Mouse (Mus musculus) spleen, adult 12 weeks (tissue): Measurements from ENCODE around the gene Slc22a7.

Source experiments
- DNase-seq: peaks from one replicate; pipeline ENCODE4 v3.0.0; 2022; ENCODE audit warnings: low spot score

Gene Slc22a7

DNA sequence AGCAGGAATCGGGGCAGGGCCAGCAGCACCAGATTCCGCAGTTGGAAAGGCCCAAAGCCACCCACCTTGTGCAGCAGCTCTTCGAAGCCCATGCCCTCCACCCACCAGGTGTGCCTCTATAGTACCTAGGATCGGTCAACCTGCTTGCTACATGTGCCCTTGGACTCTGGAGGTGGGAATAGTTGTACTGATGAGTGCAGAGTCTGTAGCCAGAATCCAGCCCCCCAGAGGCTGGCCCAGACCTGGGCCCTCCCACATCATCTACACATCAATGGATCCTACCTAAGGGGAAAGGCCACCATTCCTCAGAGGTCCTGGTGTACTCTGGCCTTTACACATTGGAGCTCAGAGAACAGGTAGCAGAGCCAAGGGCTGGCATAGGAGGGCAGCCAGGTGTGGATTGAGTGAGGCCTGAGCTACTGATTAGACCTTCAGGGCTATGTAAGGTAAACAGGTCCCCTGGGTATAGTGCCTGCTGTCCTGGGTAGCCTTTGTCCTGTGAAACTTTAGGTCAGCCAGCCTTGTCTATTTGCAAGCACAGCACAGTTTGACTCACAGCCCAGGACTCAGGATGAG, at the start of gene Slc22a7:
Gene Slc22a7, minus strand, starts transcription at position 160 of the 576 bp plus-strand sequence.
- no peak for DNase-seq

DNA sequence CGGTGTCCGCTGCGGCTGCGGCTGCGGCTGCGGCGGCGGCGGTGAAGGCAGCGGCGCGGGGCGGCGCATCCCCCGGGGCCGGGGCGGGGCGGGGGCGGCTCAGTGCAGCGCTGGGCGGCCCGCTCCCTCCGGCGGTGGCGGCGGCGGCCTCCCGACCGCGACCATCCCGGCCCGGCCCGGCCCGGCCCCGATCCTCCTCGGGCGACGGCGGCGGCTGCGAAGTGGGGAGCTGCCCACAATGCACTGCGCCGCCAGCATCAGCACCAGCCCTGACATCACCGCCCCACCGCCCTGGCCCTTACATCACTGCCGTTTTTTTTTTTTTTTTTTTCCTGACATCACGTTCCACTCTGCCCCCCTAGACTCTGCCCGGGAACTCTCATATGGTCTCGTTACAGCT, 49.2 kb upstream of the Slc22a7 start, which contains the start of gene Ttbk1:
Gene Ttbk1, minus strand, starts transcription at position 245 of the 400 bp plus-strand sequence.
- DNase-seq: no peak

DNA sequence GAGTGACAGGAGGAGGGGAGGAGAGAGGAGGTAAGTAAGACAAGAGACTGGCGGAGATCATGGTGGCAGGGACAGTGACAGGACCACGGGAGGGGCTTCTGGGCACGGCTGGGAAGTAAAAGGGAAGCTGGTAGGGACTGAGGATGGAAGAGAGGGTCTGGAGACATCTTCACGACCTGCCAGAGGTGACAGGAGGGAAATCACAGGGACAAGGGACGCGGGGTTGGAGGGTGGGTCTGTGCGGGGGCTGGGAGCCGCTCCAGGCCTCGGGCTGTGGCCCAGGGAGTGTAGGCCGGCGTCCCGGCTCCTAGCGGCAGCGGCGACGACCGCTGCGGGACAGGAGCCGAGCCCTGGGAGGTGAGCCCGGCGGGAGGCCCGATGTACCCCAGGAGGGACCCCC, 48.7 kb upstream of the Slc22a7 start:
- no peak for DNase-seq

DNA sequence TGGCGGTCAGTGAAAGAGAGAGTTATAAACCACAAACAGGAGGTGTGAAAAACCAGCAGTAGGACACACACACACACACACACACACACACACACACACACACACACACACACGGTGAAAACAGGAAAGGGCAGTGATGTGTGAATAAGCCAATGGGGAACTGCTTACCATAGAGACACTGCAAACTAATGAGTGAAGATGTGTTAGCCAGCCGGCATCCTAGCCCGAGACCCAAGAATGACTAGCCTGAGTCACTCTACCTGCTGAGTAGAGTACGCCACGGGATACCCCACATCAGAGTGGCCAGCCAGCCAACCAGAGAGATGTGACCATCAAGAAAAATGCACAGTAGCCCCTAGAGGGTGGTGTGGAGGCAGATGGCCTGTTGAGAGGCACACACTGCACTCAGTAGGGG, 46.2 kb upstream of the Slc22a7 start:
- DNase-seq: no peak

DNA sequence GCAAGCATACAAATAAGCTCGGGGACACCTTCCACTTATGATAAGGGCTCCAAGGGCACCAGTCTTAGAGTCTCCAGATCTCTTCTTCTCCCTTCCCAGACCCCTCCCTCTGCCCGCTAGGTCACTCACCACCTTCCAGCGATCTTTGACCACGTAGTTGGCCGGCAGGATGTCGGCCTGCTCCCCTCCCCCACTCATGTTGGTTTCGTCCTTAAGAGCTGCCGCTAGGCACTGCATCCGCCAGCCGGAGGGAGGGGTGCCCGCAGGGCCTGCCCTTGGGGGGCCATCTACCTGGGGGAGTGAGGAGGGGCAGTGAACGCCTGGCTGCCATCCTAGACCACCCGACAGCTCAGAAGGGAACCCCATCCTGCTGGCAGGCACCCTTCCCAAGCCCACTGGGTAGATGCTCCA, 45.8 kb upstream of the Slc22a7 start:
- DNase-seq: no peak

DNA sequence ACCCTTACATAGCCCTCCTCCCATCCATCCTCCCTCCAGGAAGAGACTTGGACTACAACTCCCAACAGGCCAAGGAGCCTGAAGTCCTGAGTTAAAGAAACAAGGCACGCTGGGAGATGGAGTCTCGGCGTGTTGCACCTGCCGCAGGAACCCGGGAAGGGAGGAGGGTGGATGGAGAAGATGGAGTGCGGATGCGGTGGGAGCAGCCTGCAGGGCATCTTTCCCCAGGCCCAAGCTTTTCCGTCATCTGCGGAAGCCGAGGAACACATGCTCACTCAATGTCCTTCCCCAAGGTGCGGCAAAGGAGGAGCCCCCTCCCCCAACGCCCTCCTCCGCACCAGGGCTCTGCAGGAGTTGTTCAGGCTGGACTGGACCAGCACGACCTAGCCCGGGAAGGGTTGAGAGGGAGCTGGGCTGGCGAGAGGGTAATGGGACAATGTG, 45.3 kb upstream of the Slc22a7 start:
- no peak for DNase-seq

DNA sequence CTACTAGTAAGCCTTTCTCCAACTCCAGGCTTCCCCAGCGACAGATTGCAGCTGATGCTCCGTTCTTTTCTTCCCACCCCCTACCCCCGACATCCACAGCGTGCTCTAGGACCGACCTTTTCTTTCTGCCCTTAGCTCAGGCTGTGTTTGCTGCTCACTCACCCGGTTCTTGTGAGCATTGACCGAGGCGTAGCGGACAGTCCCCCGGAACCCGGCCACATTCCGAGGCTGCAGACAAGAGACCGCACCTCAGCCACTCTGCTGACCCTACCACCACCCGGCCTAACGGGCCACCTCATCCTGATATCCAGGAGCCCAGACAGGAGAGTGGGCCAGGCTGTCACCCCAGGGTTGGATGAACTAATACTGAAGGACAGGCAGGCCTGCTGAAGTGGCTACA, 39.0 kb upstream of the Slc22a7 start:
- DNase-seq: no peak

DNA sequence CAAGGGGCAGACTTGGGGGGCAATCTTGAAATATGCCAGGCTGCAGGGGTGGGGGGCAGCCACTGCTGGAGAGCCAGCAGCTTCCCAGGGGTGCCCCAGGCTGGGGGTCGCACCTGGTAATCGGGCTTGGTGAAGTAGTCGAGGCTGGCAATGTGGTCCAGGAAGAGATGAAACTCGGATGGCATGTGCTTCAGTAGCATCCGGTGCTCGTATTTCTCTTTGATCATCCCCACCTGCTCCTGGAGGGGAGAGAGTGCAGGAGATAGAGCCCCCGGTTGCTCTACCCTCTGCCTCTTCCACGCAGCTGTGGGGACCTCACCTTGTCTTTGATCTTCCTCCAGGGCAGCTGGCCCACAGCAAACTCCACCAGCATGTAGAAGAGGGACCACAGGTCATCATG, 38.3 kb upstream of the Slc22a7 start:
- no peak for DNase-seq

DNA sequence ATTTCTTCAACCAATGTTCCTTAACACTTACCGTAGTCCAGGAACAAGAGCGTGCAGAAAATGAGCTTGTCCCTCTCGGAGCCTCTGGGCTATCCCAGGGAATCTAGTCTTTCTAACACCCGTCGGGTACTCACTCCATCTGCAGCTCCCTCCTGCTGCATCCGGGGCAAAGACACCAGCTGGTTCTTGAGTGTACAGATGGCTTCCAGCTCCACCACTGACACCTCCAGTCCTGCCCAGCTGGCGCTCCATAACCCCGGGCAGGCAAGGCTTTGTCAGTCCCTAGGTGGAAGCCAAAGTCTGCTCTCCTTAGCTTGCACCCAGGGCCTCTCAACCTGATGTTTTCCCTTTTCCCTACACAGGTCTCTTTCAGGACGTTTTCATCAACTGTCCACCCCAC, 29.6 kb upstream of the Slc22a7 start:
- DNase-seq: no peak

DNA sequence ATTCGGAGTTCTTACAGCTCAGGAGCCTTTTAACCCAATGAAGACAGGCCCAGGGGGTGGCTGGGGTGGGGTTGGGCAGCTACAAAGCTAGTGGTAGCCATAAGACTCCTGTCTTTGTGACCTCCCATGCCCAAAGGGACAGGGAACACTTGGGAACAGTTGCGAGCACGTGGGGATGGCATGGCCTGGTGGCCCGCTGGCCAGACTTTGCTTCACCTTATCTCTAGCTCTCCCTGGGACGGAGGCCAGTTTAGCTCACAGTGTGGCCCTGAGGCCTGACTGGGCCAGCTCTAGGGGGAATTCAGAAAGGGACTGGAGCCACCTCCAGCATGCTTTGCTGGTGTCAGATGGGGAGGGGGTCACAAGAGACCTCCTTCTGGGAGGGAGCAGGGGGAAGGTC, 24.0 kb upstream of the Slc22a7 start:
- no peak for DNase-seq

DNA sequence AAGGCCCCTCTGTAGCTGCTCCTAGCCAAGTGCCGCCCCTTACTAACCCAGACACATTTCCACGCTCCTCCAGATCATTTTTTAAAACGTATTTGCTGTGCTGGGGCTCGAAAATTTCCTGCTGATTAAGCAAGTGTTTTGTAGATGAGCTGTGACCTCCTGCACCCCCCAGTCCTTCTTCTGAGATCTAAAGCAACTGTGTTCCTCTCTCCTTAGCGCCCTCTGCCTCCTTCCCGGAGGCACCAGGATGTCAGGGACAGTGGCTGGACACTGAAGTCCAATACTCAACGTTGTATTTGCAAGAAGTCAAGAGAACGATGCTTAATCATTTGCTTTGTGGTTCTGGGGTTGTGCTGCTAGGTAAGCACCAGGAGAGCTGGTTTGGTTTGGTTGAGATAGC, 23.1 kb upstream of the Slc22a7 start:
- DNase-seq: no peak

DNA sequence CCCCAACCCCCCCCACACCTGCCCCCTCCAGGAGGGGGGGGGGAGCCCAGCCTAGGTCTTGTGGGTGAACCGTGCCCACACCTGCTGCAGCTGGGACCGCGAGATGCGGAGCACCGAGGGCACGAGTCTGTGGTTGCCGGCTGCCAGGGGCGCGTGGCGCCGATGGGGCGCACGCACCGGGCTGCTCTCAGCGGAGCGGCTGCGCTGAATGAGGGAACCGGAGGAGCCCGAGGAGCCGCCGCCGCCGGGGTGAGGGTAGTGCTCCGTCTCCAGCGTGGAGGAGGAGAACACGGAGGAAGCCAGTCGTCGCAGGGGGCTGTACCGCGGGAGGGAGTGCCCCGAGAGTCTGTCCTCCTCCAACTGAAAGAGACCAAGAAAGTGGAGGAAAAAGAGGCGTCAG, 22.4 kb upstream of the Slc22a7 start:
- no peak for DNase-seq

DNA sequence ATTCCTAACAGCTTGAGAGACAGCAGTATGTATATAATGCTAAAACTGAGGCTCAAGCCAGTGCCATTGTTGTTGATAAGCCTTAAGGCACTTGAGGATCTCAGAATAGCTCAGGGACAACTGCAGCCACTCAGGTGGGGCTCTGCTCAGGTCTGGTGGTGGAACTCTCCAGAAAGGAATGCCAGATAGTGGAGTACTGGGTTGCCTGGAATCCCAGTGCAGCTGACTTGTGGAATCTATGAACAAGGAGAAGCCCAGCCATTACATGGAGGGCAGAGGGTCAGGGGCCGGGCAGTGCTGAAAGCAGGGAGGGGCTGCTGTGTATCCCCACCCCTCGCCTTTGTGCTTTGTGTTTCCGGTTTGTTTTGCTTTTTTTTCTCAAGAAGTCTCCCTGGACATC, 20.2 kb upstream of the Slc22a7 start:
- no peak for DNase-seq

DNA sequence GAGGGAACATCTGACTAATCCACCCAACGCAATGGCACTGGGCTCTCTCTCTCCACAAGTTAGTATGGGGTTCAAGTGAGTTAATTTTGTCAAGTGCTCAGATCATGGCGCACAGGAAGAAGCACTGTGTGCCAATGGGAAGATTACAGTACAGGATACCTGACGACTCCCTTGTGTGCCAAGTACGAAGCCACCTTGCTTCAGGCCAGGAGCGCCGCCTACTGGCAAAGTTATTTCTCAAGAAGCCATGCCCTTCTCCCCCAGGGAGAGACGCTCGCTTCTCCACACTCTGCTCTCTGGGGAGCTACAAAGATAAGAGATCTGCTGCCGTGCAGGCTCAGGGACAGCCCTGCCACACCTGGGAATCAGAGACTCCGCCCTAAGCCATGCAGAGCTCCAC, 19.5 kb upstream of the Slc22a7 start:
- DNase-seq: peak; percentile 11

DNA sequence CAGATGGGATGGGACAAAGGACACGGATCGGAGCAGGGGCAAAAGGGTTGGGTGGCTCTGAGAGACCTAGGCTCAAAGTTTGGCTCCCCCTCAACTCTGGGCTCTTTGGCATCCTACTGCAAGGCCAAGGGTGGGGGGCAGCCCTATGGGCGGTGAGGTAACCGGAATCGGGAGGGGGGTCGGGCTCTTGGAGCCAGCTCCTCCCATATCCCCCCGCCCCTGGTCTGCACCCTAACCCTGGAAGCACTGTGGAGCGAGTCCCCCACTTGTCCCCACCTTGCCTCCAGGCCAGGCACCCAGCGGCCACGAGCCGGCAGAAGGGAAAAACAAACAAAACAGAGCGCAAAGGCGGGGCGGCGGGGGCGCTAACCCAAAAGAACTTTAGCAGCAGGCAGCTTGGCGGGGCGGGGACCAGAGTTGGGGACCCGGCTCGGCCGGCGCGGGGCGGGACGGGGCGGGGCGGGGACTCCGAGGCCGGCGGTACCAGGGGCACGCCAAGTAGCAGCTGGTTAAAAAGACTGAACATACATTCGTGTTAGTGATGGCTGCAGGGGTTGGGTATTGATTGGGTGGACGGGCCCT, 16.9 kb upstream of the Slc22a7 start:
- no peak for DNase-seq

DNA sequence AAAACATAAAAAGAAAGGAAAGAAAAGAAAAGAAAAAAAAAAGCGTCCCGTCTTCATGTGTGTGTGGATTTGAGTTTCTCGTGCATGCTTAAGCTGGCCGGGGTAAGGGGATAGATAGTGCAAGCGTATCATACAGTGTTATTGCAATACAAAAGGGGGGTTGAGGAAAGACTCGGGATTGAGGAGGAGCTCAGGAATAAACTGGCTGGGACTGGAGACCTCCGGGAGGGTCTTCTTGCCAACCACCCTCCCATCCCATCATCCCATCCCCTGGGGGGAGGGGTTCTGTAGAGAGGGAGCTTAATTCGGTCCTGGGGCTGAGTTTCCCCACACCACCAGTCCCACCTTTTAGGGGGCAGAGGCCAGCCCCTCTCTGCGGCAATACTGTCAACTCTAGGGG, 16.3 kb upstream of the Slc22a7 start:
- no peak for DNase-seq

DNA sequence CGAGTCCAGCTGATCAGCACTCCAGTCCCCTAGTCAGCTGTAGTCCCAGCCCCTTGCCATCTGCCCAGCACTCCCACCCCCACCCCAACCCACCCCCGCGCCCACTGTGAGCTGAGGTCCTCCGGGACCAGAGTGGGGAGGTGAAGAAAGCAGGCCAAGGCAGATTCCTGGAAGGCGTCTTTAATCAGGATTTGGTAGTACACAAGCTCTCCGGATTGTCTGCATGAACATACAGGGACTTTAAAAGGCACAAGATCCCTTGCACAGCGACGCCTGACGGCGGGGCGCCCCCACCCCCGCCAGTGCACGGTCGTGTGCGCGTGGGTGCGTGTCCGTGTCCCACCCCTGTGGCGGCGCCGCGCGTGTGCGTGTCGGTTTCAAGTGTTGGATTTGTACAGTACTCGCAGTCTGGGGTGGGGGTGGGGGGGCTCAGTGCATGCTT, 15.7 kb upstream of the Slc22a7 start:
- DNase-seq: no peak

DNA sequence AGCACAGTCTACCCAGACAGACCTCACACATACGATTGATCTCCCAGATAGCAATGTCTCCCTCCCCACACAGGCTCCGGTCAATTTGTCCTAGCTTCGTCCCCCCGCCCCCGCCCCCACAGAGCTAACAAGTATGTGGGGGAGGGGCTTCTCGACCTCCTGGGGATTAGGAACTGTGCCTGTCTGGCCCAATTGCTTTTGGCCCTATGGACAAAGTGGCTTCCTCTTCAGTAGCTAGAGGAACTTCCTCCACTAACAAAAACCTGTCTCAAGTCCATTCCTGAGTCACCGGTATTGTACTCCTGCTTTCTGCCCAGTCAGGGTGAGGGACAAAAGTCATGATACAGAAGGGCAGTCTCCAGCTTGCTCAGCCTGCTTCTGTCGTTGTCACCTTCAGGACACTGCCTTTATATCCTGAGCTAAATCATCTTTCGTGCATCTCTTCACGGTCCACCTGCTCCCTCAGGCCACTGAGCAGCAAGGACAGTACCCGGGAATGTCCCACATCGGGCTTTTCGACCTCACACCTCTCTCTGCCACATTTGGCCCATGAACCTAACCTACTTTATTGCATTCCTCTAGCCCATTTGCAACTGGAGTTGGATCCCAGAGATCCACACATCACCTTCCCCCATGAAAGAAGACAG, 15.2 kb upstream of the Slc22a7 start:
- DNase-seq: no peak

DNA sequence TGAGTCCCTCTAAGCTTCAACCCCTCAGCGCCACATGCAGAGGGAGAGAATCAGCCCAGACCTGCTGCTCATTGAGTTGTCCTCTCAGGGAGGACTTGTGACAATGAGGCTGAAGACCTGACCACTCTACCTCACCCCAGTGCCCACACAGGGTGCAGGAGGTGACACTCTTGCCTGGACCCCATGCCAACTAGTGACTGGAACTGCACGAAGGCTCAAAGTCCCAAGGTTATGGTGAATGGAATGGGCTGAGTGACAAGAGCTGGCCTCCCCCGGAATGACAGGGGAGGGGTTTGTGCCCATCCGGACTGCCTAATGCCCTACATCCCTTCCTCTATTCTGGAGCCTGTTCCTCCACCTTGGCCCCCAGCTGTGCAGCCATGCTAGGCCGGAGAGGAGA, 14.4 kb upstream of the Slc22a7 start:
- DNase-seq: no peak

DNA sequence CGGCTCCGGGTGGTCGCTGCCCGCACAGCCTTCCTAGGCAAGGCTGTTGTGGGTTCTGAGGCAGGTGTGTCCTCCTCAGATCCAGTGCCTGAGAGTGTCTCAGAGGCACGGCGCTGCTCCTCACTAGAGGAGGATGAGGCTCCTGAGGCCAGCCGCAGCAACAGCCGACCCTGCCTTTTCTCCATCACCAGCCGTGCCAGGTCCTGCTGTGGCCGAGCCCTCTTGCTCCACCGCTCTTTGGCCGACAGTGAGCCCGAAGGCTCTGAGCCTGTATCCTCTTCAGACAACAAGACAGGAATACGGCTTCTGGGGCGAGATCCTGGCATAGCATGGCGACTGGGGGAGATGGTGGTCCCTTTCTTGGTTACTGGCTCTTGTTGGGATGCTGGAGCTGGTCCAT, 8.0 kb upstream of the Slc22a7 start:
- no peak for DNase-seq

DNA sequence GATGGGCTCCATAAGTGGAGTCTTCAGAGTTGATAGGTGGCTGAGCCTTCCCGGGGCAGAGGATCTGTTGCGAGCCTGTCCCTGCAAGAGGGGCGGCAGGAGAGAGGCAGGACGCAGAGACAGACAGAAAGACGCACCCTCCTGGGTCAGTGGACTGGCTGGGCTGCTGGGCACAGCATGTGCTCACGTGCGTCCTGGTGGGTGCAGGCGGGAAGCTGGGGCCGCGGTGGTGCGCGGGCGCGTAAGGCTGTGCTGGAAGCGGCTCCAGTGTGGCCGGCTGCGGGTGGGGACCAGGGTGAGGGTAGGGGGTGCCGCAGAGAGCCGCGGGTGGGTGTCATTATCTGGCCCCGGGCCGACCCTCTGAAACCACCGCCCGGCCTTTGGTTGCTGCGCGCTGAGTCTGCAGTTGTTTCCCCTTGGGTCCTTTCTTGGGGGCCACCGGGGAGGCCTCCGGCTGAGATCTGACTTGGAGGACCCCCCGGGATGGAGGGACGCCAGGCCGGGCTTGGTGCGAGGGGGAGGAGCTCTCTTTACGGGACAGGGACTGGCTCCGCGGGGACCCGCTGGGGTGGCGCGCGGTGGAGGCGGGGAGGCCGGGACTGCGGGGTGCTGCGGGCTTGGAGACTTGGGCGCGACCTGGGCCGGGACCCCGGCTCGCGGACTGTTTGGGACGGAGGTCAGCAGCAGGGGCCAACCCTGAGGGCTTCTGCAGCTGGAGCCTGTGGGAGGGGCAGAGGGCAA, 6.8 kb upstream of the Slc22a7 start:
- no peak for DNase-seq

DNA sequence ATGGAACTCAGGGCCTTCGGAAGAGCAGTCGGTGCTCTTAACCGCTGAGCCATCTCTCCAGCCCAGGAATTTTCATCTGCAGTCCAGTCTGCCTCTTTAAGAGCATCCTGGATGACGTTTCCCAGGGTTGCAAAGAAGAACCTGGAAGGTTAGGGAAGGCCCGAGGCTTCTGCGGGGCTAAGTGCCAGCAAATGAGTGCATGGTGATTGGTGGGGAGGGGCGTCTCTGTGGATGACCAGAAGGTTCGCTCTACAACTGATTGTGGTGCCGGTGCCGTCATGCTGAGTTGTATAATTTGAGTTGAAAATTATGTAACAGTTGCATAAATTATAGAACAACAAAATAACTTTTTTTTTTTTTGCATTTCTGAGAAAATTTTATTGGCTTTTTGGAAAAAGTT, 919 bp upstream of the Slc22a7 start:
- no peak for DNase-seq
